Mouse (Mus musculus): ENCODE results near the gene D17Wsu92e.
A peak's percentile ranks its signal among the peaks of the same experiment; 100 is the strongest.

D17Wsu92e gene

GRCm38 (mm10) chr17:27790015-27790414 is 30.4 kb downstream of the D17Wsu92e start:
- DNase-seq, result no peak

- DNase-seq, result no peak
Measured at GRCm38 (mm10) chr17:27788456-27789172, 31.8 kb downstream of the D17Wsu92e start.

GRCm38 (mm10) chr17:27783567-27783966 is 36.9 kb downstream of the D17Wsu92e start:
- DNase-seq, result no peak

- DNase-seq, result no peak
Measured at GRCm38 (mm10) chr17:27781059-27781687, 39.3 kb downstream of the D17Wsu92e start.

GRCm38 (mm10) chr17:27779755-27780154 is 40.7 kb downstream of the D17Wsu92e start:
- no peak for DNase-seq

GRCm38 (mm10) chr17:27778671-27779355 is 41.6 kb downstream of the D17Wsu92e start:
- DNase-seq, result no peak

- DNase-seq, result no peak
Measured at GRCm38 (mm10) chr17:27777823-27778222, 42.6 kb downstream of the D17Wsu92e start.

- no peak for DNase-seq
Measured at GRCm38 (mm10) chr17:27774198-27774597, 46.2 kb downstream of the D17Wsu92e start.

GRCm38 (mm10) chr17:27771616-27772015 is 48.8 kb downstream of the D17Wsu92e start:
- no peak for DNase-seq

GRCm38 (mm10) chr17:27768817-27769542 is 51.5 kb downstream of the D17Wsu92e start:
- peak; percentile 84 for DNase-seq

GRCm38 (mm10) chr17:27767543-27767942 is 52.9 kb downstream of the D17Wsu92e start:
- no peak for DNase-seq

- no peak for DNase-seq
Measured at GRCm38 (mm10) chr17:27767120-27767519, 53.3 kb downstream of the D17Wsu92e start.

- DNase-seq, result no peak
Measured at GRCm38 (mm10) chr17:27765066-27765465, 55.4 kb downstream of the D17Wsu92e start.

GRCm38 (mm10) chr17:27764453-27764852 is 56.0 kb downstream of the D17Wsu92e start:
- no peak for DNase-seq

- peak; percentile 23 for DNase-seq
Measured at GRCm38 (mm10) chr17:27762884-27763283, 57.6 kb downstream of the D17Wsu92e start.

GRCm38 (mm10) chr17:27761639-27762336 is 58.7 kb downstream of the D17Wsu92e start:
- DNase-seq, result peak; percentile 90

GRCm38 (mm10) chr17:27760169-27760568 is 60.3 kb downstream of the D17Wsu92e start:
- no peak for DNase-seq

- DNase-seq, result peak; percentile 51
Measured at GRCm38 (mm10) chr17:27751314-27752202, 68.9 kb downstream of the D17Wsu92e start.

- DNase-seq, result no peak
Measured at GRCm38 (mm10) chr17:27750451-27750942, 70.0 kb downstream of the D17Wsu92e start.

- no peak for DNase-seq
Measured at GRCm38 (mm10) chr17:27748123-27748522, 72.3 kb downstream of the D17Wsu92e start.

GRCm38 (mm10) chr17:27746446-27746845 is 74.0 kb downstream of the D17Wsu92e start:
- no peak for DNase-seq

Data from cerebellum, adult 8-10 months (tissue).